Mouse (Mus musculus) kidney, postnatal 36 days (tissue): ENCODE measurements around the gene Kazn.

Experiments
- DNase-seq, 2 experiments: peaks; one replicate each; pipeline ENCODE4 v3.0.0; 2021 to 2022; ENCODE audit warnings: mixed read lengths in 2 of 2

Gene Kazn

DNA sequence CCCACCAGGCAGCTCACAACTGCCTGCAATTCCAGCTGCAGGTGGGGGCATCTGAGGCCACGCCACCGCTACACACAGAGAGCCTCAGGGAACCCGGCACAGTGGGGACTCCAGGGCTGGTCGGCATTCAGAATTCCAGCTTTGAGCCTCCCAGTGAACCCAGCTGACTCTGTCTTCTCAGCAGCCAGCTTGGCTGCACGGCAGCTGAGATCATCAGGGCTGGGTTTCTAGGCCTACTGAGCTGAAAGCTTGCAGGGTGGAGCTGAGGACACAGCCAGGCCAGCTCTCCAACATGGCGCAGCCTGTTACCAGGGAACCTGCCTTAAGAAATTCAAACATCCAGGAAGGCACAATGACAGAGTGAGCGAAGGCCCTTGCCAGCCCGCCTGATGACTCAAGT lies 79.2 kb downstream of the Kazn start:
- no peak for DNase-seq

DNA sequence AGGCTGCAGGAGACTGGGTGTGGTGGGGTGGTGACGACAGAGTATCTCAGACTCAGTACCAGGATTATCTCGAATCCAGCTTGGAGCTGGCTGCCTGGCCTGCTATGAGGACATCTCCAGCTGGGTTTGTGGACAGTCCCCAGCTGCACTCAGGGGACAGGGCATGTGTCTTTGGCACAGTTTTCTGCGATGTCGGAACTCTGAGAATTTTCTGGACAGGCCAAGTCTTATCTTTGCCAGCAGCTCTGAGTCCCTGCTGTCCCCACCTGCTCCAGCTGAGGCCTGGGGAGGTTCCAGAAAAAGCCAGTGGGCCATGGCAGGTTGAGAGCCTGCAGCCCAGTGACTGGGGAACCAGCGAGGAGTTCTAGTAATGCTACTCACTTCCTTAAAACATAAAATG lies 82.7 kb downstream of the Kazn start:
- no peak for DNase-seq

DNA sequence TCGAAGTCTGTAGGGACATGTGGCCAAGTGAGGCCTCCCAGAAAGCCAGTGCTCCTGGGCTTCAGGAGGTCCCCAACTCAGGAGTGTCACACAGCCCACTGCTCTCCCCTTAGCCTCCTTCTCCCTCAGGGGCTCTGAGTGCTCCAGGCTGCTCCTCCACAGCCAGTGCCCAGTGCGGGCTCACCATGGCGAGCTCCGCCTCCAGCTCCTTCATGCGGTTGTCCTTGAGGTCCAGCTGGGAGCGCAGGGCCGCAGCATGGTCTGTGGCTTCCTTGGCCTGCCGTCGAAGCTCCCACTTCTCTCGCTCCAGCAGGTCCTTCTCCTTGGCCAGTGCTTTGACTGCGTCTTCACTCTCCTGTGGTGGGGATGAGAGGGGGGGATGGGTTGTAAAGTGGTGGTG lies 85.0 kb downstream of the Kazn start:
- no peak for DNase-seq

DNA sequence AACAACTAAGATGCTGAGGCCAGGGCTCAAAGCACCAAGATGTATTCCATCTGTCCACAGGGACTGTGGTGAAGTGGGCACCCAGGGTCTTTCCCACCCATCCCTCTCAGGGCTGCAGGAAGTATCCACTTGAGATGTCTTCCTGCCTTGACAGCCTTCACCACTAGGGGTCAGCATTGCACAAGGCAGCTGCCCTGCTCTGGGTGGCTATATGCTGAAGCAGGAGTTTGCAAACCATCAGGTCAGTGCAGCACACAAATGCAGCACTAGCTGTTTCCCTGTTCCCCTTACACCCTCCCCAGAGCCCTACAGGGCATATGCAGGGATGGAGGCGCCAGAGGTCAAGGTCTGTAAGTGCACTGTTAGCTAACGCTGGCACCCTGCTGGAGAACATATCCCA lies 85.7 kb downstream of the Kazn start:
- DNase-seq, result peak; percentile 86 to 93

DNA sequence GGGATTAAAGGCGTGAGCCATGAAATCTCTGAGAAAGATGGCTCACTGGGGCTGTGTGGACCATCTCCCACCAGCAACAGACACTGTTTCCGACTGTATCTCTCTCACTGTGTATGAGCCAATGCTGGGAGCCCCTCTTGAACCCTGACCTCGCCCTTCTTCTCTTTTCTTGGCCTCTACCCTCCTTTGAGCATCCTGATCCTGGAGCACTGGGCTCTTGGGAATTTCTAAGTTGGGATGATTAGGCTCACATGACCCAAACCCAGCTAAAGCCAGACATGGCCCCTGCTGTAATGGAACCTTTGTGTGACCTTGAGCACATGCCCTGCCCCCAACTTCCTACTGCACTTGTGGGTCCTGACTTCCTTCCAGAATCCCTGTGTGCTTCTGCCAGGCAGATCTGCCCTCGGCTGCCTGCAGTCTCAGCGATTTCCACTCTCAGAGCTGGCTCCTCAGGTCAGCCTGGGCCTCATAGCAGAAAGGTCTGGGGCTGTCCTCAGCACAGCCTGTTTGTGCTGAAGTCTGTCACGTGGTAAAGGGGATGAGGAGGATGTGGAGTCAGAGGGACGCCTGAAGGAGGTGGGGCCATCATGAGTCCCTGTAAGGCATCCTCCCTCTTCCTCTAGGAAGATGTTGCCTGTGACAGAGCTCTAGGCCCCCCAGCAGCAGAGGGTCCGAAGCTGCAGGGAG lies 86.3 kb downstream of the Kazn start:
- DNase-seq, result peak; percentile 28 to 41

DNA sequence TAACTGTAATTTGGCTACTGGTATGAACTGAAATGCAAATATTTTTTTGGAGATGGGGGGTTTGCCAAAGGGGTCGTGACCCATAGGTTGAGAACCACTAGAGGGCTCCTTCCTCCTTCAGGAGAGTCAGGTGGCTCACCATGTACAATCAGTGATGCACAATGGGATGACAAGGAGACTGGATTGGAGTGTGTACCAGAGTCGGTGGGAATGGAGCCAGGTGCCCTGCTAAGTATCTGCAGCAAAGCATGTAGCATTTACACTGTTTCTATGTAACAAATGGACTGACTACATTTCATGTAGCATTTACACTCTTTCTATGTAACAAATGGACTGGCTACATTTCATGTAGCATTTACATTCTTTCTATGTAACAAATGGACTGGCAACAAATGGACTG lies 89.1 kb downstream of the Kazn start:
- no peak for DNase-seq

DNA sequence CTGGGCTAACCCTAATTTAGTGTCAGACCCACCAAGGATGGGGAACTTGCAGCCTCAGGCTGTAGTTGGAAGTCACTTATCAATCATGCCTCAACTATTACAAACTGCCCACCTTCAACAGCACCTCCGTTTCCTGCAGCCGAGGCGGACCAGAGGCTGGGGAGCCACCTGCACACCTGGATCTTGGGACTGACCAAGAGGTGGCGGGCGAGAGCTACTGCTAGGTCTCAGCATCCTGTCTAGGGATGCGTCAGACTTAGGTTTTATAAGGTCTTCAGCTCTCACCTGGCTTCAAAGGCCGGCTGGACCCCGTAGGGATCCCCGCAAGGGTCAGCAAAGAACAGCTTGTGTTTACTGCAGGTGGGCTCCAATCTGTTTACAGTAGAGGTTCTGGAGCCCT lies 90.0 kb downstream of the Kazn start:
- no peak for DNase-seq

DNA sequence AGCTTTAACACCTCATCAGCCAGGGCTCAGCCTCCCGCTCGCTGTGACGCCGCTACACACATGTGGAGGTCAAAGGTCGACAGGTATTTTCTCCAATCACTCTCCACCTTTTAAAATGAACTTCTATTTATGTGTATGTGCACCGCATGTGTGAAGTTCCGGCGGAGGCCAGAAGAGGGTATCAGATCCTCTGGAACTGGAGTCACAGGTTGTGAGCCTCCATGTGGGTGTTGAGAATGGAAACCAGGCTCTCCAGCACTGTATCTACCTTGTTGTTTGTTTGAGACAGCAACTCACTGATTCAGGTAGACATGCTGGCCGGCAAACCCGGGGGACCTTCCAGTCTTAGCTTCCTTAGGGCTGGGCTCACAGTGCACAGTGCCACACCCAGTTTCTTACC lies 91.5 kb downstream of the Kazn start:
- no peak for DNase-seq

DNA sequence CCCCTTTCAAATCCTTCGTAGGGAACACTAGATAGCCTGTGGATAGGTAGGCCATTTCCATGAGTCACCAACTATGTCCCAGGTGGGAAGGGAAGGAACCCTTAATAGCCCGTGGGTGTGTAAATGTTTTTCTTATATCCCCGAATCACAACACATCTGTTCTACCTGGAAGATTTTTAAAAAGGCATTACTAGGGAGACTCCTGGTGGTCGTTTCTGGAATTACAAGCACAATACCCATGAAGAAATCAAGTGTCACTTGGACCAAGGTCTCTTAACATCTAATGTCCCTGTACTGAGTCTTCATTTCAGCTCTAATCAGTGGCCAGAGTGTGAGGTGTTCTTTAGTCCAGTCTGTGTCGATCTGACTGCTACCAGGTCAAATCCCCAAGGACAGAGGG lies 95.1 kb downstream of the Kazn start:
- DNase-seq, result peak; percentile 31 to 56

DNA sequence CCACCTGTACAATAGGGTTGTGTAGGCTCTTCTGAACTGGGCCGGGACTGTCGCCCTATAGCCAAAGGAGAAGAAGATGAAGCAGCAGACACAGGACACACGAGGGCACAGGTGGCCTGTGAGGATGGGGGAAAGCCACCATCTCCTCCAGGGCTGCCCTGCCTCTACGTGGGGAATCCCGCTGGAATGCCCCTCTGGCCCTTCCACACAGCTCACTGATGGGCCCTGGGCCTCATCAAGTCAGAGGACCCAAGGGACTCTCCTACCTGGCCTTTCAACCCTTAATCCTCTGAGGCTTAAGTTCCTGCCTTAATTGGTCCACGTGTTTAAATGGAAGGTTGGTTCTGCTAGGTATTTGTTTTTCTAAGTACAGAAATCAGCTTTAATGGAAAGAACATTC lies 95.9 kb downstream of the Kazn start:
- DNase-seq, result no peak

DNA sequence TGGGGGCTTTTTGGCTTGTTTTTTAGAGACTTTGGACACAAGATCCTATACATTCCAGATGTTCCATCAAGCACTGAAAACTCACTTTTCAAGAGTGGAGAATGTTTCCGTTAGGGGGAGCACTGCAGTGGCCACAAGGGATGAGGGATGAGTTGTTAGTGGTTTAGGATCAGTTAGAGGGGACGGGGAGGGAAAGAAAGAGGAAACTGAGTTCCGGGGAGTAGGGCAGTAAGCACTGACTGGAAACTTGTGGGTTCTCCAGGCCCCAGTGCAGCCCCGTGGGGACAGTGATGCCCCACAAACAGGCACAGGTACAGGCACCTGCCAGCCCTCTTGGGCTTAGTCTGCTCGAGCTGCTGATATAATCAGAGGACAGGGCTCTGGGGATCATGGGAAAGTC lies 99.5 kb downstream of the Kazn start:
- no peak for DNase-seq

DNA sequence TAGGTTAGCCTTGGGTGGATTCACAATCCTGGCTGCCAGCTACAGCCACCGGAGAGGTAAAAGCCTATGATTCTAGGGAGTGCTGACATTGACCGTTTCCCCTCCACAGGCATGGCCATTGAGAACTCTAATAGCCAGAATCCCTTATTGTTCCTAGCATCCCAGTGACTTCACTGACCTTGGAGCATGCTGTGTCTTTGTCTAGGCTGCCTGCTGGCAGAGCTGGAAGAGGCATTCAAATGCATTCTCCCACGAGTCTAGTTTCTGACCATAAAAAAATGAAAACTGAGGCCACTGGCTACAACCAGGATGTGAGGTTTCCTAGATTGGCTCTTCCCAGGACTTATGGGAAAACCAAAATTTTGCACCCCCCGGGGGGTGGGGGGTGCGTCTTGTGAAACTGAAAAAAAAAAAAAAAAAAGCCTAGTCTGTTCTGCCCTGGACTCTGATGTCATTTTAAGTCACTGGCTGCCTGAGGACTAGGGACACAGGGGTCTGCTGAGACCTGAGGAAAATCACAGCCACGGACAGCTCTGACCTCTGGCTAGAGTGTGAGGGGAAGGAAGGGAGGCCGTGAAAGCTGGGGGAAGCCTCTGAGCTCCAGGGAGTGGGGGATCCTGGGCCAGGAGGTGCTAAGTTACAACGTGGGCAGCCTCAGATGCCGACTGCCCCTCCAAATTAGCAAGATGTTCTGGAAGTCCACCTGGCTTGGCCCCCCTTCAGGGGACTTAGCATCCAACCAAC lies 100.7 kb downstream of the Kazn start:
- no peak for DNase-seq

DNA sequence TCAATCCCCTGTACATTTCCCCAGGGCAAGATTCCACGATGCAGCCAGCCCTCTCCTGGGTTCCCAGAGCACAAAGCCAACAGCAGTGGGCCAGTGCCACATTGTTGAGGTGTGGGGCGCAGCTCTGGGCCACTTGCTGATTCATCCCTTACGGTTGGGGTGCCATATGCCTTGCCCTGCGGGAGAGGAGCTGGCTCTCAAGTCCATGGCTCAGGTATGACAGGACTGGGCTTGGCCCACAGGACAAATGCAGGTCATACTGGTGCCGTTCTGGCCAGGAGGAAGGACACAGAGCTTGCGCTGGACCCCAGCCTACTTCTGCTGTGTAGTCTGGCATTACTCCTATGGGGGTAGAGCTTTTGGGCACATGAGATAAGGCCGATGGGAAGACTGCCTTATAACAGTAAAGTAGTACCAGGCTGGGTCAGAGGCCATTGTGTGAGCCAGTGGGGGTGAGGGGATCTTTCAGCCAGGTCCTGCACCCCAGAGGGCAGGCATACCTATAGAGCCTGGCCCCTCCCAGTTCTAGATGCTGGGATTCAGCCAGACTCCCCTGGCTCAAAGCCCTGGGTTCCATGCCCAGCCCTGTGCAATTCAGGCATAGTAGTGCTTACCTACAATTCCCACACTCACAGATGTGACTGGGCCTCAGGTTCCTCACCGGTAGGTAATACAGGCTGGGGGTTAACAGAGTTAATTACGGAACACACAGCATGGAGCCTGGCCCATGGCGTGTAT lies 102.3 kb downstream of the Kazn start:
- no peak for DNase-seq

DNA sequence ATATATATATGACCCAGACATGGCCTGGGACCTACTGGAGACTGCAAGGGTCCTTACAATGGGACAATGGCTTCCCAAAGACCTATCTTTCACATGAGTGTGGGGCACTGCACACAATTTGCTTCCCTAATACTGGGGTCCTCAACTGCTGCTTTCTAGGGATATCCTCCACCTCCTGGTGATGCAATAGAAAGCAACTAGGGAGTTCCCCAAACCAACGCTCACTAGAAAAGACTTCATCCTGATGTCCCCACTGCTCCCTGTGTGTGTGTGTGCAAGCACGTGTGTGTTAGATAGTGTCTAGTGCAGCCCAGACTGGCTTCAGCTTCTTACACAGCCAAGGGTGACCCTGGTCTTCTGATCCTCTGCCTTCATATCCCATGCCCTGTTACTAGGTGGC lies 103.7 kb downstream of the Kazn start:
- DNase-seq, result no peak

DNA sequence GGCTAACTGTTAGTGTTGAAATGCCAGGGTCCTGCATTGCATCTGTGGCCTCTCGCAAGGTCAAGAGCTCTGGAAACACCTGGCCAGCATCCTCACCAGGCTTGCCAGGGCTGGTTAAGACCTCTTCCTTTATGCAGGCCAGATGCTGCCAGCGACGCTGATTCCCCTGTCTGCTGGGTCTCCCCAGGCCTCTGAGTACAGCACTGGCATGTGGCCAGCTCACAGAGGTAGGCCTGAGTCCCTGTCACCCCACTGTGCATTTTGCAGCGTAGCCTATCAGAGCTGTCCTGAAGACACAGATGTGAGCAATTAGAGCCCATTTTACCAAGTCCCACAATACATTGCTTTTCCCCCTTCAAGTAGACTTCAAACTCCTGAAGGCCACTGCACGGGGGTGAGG lies 109.0 kb downstream of the Kazn start:
- no peak for DNase-seq

DNA sequence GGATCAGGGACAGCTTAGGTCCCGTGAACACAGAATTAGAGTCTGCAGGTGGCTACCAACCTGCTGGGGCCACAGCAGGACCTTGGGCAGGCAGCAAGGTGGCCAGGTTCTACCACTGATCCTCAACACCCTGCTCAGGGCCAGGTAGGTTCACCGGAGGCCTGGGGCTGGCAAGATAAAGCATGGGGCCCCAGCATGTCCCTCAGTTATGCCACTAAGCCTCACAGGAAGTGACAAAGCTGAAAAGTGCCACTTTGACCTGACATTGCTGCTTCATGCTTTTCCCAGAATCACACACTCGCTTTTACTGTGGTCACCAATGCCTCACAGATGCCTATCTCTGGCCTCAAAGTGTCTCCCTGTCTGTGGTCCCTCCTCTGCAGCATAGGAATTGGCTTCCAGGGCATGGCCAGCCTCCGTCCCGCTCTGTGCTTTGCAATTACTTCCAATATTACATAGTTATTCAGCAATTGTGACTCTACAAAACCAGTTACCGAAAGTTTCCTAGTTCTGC lies 111.9 kb downstream of the Kazn start:
- DNase-seq, result no peak

DNA sequence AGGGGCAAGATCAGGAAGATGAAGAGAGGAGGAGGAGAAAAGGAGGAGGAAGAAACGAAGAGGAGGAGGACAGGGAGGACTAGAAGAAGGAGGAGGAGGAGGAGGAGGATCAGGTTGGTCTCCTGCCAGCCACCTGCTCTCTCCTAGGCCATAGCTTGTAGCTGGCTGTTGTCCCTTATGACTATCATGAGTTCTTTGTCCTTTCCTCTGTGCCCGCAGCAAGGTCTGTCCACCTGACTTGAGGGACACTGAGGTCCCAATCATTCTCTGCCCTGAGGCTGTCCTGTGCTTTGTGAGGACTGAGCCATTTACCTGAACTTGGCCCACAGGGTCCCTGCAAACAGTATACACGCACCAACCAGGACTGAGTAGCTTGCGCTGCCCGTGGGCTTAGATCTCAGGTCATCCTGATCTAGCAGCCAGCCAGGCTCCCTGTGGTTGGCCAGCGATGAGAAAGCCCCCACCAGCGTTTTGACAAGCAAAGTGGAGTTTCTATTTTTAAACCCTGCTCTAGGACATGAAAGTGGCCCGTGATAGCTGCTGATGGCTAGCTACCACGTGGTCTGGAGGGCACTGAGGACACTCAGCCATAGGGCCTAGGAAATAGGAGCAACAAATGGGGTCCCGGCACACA lies 112.4 kb downstream of the Kazn start:
- DNase-seq, result no peak

DNA sequence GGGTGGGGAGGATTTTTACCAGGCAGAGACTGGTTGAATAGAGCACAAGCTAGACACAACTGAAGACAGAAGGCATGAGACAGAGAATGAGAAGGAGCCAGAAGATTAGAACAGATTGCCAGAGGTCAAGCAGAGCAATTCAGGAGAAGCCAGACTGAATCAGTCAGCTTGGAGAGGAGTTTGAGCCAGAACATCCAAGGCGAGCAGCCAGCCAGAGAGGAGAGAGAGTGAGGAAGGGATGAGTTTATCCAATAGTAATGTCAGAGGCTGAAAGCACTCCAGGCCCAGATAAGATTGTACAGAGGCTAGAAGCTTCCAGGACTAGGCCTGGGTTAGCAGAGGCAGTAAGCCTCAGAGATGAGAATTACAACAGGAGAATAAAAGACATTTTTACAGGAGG lies 118.0 kb downstream of the Kazn start:
- no peak for DNase-seq

DNA sequence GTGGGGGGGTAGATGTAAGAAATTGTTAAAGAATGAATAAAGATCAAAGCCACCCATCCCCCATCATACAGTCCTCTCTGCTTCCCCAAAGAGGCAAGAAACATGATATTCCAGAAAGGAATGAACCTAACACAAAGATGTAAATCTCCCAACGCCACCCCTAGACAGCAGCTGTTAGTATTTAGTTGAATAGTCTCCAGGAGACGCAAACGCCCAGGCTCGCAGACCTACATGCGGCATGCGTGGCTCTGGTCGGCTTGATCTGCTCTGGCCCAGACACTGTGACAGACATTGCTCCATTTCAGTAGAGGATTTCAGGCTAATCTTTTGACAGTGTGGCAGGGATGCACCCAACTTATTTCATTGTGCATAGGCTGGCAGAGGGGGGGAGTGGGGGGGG lies 120.7 kb downstream of the Kazn start:
- no peak for DNase-seq

DNA sequence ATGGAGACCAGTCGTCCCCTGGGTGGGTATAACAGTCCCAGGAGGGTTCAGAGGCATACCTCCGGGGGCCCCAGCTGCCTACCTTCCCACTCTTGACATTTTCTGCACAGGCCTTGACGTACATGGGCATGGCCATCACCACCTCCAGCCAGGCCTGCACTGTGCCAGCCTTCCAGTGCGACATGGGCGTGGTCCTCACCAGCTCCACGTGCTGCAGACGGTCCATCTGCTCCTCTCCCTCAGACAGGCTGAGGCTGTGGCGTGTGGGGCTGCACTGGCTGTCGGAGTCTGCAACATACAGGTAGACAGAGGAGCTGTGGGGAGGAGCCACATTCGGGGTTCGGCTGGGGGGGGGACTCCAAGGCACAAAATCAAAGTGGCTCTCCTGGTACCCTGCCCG lies 121.2 kb downstream of the Kazn start:
- no peak for DNase-seq

DNA sequence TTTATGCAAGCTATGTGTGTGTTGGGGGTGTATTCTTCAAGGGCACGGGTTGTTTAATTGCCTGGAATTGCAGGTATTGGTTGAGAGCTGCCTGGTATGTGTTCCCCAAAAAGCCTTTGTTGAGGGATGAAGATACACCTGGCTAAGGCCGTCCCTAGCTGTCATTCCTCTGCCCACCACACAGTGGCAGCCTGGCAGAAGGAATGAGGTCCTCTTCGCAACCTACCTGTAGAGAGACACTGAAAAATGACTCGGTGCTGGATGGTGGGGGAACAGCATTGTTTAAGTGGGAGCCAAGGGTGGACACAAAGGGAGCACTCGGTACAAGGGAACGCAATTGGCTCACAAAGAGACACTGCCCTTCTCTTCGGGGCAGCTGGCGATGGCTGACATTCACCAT lies 125.9 kb downstream of the Kazn start:
- peak; percentile 42 to 75 for DNase-seq

DNA sequence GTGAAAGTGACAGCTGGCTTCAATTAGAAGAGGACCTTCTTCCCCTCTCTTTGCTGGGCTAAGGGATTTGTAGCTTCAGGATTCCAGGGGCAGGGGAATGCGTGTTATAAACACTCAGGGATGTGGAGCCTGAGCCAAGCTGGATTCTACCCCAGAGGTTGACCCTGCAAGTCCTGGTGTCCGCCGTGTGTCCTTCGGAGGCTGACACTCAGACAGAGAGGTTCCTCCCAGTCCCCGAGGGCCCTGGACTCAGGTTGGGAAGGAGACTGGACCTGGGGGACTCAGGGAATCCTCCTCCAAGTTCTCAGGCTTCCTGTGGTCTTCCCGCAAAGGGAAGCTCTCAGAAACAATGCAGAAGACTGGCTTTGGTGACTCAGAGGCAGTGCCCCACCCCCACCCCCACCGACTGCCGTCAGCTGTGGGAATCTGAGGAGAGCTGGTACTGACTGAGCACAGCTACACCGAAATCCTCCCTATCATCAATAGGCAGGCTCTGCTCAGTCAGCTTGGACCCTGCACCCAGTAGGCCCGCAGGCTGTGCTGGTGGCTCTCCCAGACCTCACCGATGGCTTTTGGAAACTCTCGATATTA lies 136.0 kb downstream of the Kazn start:
- DNase-seq, result no peak

DNA sequence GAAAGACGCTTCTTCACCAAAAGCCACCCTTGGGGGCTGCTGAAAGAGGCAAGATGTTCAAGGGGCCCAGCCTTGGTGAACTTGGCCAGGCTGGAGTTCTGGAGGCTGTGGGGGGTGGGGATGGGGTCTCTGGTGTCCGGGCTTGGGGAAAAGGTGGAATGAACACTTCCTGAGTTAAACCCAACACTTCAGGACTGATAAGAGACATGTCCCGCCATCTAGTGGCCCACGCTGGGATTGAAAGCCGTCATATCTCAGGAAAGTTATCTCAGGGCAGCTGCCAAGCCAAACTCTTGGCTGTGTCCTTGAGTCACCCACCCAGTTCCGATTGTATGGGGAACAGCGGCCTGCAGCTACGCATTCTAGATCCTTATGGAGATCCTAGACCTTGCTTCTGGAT lies 140.9 kb downstream of the Kazn start:
- peak; percentile 88 to 95 for DNase-seq
